Mouse (Mus musculus) erythroblast, embryonic 14.5 days (primary cell): ENCODE data around the gene Ccdc50.

Source experiments
- GATA1 ChIP-seq: IDR thresholded peaks from 2 replicates; pipeline ENCODE4 v1.6.1; 2012; ENCODE audit warnings: low read length, inconsistent platforms, mixed read lengths
- TAL1 ChIP-seq: IDR thresholded peaks from 3 replicates; pipeline ENCODE4 v1.6.1; 2012; ENCODE audit warnings: low read length, inconsistent platforms, mixed read lengths

DNA sequence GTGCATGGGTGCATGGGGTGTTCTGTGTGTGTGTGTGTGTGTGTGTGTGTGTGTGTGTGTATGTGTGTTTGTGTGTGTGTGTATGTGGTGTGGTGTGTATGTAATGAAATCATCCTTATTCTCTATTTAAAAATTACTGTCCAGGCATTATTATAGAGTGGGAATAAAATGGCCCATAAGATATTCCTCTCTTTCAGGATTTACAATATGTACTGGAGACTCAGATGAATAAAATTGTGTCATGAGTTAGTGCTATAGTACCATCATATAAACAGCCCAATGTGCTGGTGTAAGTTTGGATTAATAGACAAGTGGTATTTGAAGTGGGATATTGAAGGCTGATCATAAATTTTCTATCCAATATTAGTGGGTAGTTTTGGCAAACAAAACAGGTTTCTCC, 15.4 kb downstream of the Ccdc50 start:
- TF ChIP-seq TAL1, result no peak
- TF ChIP-seq GATA1, result no peak
